Mouse (Mus musculus) forebrain, embryonic 11.5 days (tissue): Measurements from ENCODE around the gene Lpcat1. TPM values are rescaled to one million over a fixed set of nuclear protein-coding genes. Genes with fewer than 3 reads are reported as not detected.
A peak's percentile ranks its signal among the peaks of the same experiment; 100 is the strongest.

Experiments used
- ATAC-seq: fragments of 200-750 bp; cut with Nextera tagmentation; replicated peaks from 2 replicates; pipeline ENCODE4 v1.8.0; 2017; ENCODE audit warnings: moderate TSS enrichment; ENCODE audit not compliant: low FRiP score
- DNase-seq: peaks from one replicate; pipeline ENCODE4 v3.0.0-alpha.2; 2017; ENCODE audit warnings: low spot score
- H3K27ac ChIP-seq: fragments of 300-500 bp; sonication (generic); 2 replicates; pipeline ENCODE4 v1.5.1; 2014; ENCODE audit warnings: low read depth, low read length
- H3K27me3 ChIP-seq: fragments of 300-500 bp; sonication (generic); 2 replicates; pipeline ENCODE4 v1.6.1; 2014; ENCODE audit warnings: mild to moderate bottlenecking, low read length, mixed read lengths; ENCODE audit not compliant: control insufficient read depth, insufficient read depth
- H3K36me3 ChIP-seq: fragments of 300-500 bp; sonication (generic); 2 replicates; pipeline ENCODE4 v1.6.1; 2014; ENCODE audit warnings: mild to moderate bottlenecking, low read length, moderate library complexity, mixed read lengths; ENCODE audit not compliant: control insufficient read depth, insufficient read depth
- H3K4me1 ChIP-seq: fragments of 300-500 bp; sonication (generic); replicated peaks from 2 replicates; pipeline ENCODE4 v1.6.1; 2014; ENCODE audit warnings: low read length, mixed read lengths; ENCODE audit not compliant: control insufficient read depth, insufficient read depth
- H3K4me2 ChIP-seq: fragments of 300-500 bp; sonication (generic); 2 replicates; pipeline ENCODE4 v1.6.1; 2014; ENCODE audit warnings: low read depth, mild to moderate bottlenecking, low read length, moderate library complexity, mixed read lengths; ENCODE audit not compliant: severe bottlenecking
- H3K4me3 ChIP-seq: fragments of 300-500 bp; sonication (generic); 2 replicates; pipeline ENCODE4 v1.5.1; 2014; ENCODE audit warnings: low read depth, low read length
- H3K9ac ChIP-seq: fragments of 300-500 bp; sonication (generic); 2 replicates; pipeline ENCODE4 v1.6.1; 2014; ENCODE audit warnings: low read length
- H3K9me3 ChIP-seq: fragments of 300-500 bp; sonication (generic); 2 replicates; pipeline ENCODE4 v1.6.1; 2016; ENCODE audit warnings: low read length, mixed read lengths; ENCODE audit not compliant: control insufficient read depth
- WGBS: fragments of 180-500 bp; shearing (Covaris S2); extraction: QIAGEN DNeasy Blood & Tissue Kit; methylation state at CpG from one replicate; pipeline ENCODE4 v1.1.7; 2014; 5-methylcytosine and 5-hydroxymethylcytosine counted together
- polyA plus RNA-seq: library from polyadenylated mRNA; unstranded; fragments of >200 nt; fragmentation: Nextera tagmentation; extraction: Ambion mirVana; gene quantifications from 2 replicates; pipeline ENCODE4 v1.2.1, GENCODE M21; 2014

Gene Lpcat1
- polyA plus RNA-seq, 1 experiment from 2014 or later, result 64.3 TPM

- ATAC-seq (peak; percentile 49; the same call in 1 of the 2 replicates), DNase-seq (peak; percentile 88)
- 64% methylated on average over 13 of the region's 13 CpGs for WGBS
Measured at GRCm38 (mm10) chr13:73512776-73513673, 46.0 kb downstream of the Lpcat1 start.

GRCm38 (mm10) chr13:73516886-73517285 lies 49.9 kb downstream of the Lpcat1 start:
- peak; percentile 50 for DNase-seq
- Histone ChIP-seq H3K4me2 (no peak overlapping the region), H3K9ac (no peak overlapping the region), H3K27ac (no peak overlapping the region), H3K36me3 (peaks cover 3% of the 10 kb centered on the region; the same call in 1 of the 2 replicates), H3K27me3 (no peaks in the 10 kb centered on the region), H3K9me3 (no peaks in the 10 kb centered on the region), H3K4me3 (no peak overlapping the region), H3K4me1 (no peaks in the 10 kb centered on the region)
- no peak for ATAC-seq
- WGBS, result 75% methylated on average over 4 of the region's 4 CpGs

More at GRCm38 (mm10) chr13:73512776-73513673, 46.0 kb downstream of the Lpcat1 start:
- H3K9me3 ChIP-seq, result no peaks in the 10 kb centered on the region
- no peak overlapping the region for H3K9ac ChIP-seq
- H3K36me3 ChIP-seq, result peaks cover 3% of the 10 kb centered on the region; the same call in 1 of the 2 replicates
- H3K27me3 ChIP-seq, result no peaks in the 10 kb centered on the region
- no peaks in the 10 kb centered on the region for H3K4me1 ChIP-seq
- no peak overlapping the region for H3K4me3 ChIP-seq
- H3K27ac ChIP-seq, result no peak overlapping the region
- no peak overlapping the region for H3K4me2 ChIP-seq

- WGBS, result 85% methylated on average over 3 of the region's 3 CpGs
- DNase-seq (no peak), ATAC-seq (no peak)
- Histone ChIP-seq H3K4me2 (no peak overlapping the region), H3K4me1 (0 out of 2 replicates have a peak, but pooled peaks cover 2% of the 10 kb centered on the region), H3K9ac (no peak overlapping the region), H3K4me3 (no peak overlapping the region), H3K9me3 (no peaks in the 10 kb centered on the region), H3K27ac (no peak overlapping the region), H3K27me3 (peaks cover 26% of the 10 kb centered on the region), H3K36me3 (no peaks in the 10 kb centered on the region)
Measured at GRCm38 (mm10) chr13:73533716-73534115, 66.7 kb downstream of the Lpcat1 start.

- H3K9me3 ChIP-seq, result no peaks in the 10 kb centered on the region
- ATAC-seq (no peak), DNase-seq (no peak)
- WGBS, result 57% methylated on average over 3 of the region's 3 CpGs
- no peaks in the 10 kb centered on the region for H3K36me3 ChIP-seq
- H3K9ac ChIP-seq, result no peak overlapping the region
- H3K27ac ChIP-seq, result no peak overlapping the region
- H3K27me3 ChIP-seq, result peaks cover 26% of the 10 kb centered on the region
- H3K4me1 ChIP-seq, result 0 out of 2 replicates have a peak, but pooled peaks cover 2% of the 10 kb centered on the region
- no peak overlapping the region for H3K4me3 ChIP-seq
- H3K4me2 ChIP-seq, result no peak overlapping the region
Measured at GRCm38 (mm10) chr13:73535287-73535686, 68.3 kb downstream of the Lpcat1 start.

- H3K36me3 ChIP-seq, result no peaks in the 10 kb centered on the region
- peak within 1 kb of the TSS; percentile 70 for H3K4me2 ChIP-seq
- H3K4me3 ChIP-seq, result peak within 1 kb of the TSS; percentile 29
- DNase-seq, result peak; percentile 73
- H3K9me3 ChIP-seq, result no peaks in the 10 kb centered on the region
- H3K9ac ChIP-seq, result peak within 1 kb of the TSS; percentile 39
- ATAC-seq, result peak; percentile 46
- WGBS, result under 1% methylated on average over 25 of the region's 26 CpGs
- 0 out of 2 replicates have a peak, but pooled peaks cover 2% of the 10 kb centered on the region for H3K4me1 ChIP-seq
- H3K27ac ChIP-seq, result no peak within 1 kb of the TSS
- peaks cover 26% of the 10 kb centered on the region for H3K27me3 ChIP-seq
Measured at GRCm38 (mm10) chr13:73536403-73536821, 69.4 kb downstream of the Lpcat1 start, which contains the start of gene Slc6a3. Gene Slc6a3, plus strand, starts transcription at chr13:73536747.

GRCm38 (mm10) chr13:73536824-73537223 lies 69.8 kb downstream of the Lpcat1 start:
- ATAC-seq, result no peak
- 19% methylated on average over 13 of the region's 13 CpGs for WGBS

GRCm38 (mm10) chr13:73564201-73564600 lies 97.2 kb downstream of the Lpcat1 start:
- no peak overlapping the region for H3K4me2 ChIP-seq
- no peaks in the 10 kb centered on the region for H3K4me1 ChIP-seq
- no peaks in the 10 kb centered on the region for H3K27me3 ChIP-seq
- no peaks in the 10 kb centered on the region for H3K36me3 ChIP-seq
- 91% methylated on average over 5 of the region's 5 CpGs for WGBS
- no peak overlapping the region for H3K9ac ChIP-seq
- no peak overlapping the region for H3K27ac ChIP-seq
- DNase-seq (no peak), ATAC-seq (no peak)
- no peak overlapping the region for H3K4me3 ChIP-seq
- H3K9me3 ChIP-seq, result no peaks in the 10 kb centered on the region

More at GRCm38 (mm10) chr13:73536824-73537223, 69.8 kb downstream of the Lpcat1 start:
- H3K27ac ChIP-seq, result no peak overlapping the region
- H3K4me3 ChIP-seq, result peak overlapping the region; percentile 29
- H3K4me2 ChIP-seq, result peak overlapping the region; percentile 70
- H3K4me1 ChIP-seq, result 0 out of 2 replicates have a peak, but pooled peaks cover 2% of the 10 kb centered on the region
- no peak for DNase-seq
- no peaks in the 10 kb centered on the region for H3K9me3 ChIP-seq
- H3K36me3 ChIP-seq, result no peaks in the 10 kb centered on the region
- peaks cover 26% of the 10 kb centered on the region for H3K27me3 ChIP-seq
- H3K9ac ChIP-seq, result peak overlapping the region; percentile 39; the same call in 1 of the 2 replicates
